Mouse (Mus musculus) E14TG2a.4 (cell line): ENCODE data around the gene Kcnj12.

Experiments used
- CTCF ChIP-seq: conservative IDR thresholded peaks from 2 replicates; pipeline ENCODE4 v1.5.1; 2014; ENCODE audit warnings: low read length
- NANOG ChIP-seq: IDR thresholded peaks from 2 replicates; pipeline ENCODE4 v1.6.1; 2014; ENCODE audit warnings: borderline replicate concordance, low read length, mixed read lengths
- POU5F1 ChIP-seq: IDR thresholded peaks from 2 replicates; pipeline ENCODE4 v1.6.1; 2014; ENCODE audit warnings: low read length, borderline replicate concordance

DNA sequence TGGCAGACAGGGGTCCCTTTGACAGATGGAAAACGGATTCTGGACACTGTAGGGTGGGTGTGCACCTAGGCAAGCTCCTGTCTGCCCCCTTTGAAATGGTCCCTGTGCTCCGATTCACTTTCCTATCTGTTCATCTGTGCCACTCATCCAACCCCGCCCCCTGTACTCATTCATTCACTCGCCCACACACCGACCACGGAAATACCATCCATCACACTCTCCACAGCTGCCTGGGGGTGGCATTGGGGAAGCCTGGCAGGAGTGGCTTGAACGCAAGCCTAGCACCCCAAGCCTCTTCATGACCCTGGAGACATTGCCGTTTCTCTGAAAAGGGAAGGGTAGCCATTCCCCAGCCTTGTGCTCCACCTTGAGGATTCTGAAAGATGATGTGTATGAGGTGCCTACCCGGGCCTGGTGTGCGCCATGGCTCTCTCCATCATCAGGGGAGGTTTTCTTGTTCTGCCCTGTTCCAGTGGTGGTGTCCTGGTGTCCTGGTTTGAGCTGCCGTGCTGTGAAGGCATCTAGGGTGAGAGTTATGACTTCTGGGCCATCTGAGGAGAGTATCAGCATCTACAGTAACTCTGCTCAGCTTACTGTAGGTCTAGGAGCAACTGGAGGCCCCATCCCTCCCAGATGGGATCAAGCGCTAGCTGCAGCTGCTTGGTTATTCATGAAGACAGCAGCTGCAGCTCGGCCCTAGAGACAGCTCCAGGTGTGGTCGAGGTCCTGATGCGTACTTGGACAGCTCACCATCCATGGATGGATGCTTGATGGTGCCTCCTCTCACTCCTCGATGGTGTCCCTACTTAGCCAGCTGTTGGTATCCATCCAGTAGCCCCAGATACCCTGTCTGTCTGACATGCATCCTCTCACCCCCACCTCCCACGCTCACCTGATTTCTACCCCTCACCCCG is 40.4 kb downstream of the Kcnj12 start:
- TF ChIP-seq CTCF (no peak), NANOG (no peak), POU5F1 (no peak)
